Mouse (Mus musculus) lung, embryonic 14.5 days (tissue): Measurements from ENCODE around the gene Ncs1. TPM values are rescaled to one million over a fixed set of nuclear protein-coding genes. Genes with fewer than 3 reads are reported as not detected.

Experiments used
- ATAC-seq: fragments of 200-750 bp; cut with Nextera tagmentation; 2 replicates; pipeline ENCODE4 v1.8.0; 2017; ENCODE audit warnings: mild to moderate bottlenecking, moderate TSS enrichment, moderate library complexity; ENCODE audit not compliant: insufficient read depth
- DNase-seq: peaks from one replicate; pipeline ENCODE4 v3.0.0-alpha.2; 2015
- H3K27ac ChIP-seq: fragments of 300-500 bp; sonication (generic); 2 replicates; pipeline ENCODE4 v1.5.1; 2014; ENCODE audit warnings: low read depth, mild to moderate bottlenecking, moderate library complexity
- H3K27me3 ChIP-seq: fragments of 300-500 bp; sonication (generic); 2 replicates; pipeline ENCODE4 v1.6.1; 2014; ENCODE audit warnings: low read length, control low read depth; ENCODE audit not compliant: insufficient read depth
- H3K36me3 ChIP-seq: fragments of 300-500 bp; sonication (generic); 2 replicates; pipeline ENCODE4 v1.6.1; 2014; ENCODE audit warnings: control low read depth; ENCODE audit not compliant: insufficient read depth
- H3K4me1 ChIP-seq: fragments of 300-500 bp; sonication (generic); 2 replicates; pipeline ENCODE4 v1.6.1; 2014; ENCODE audit warnings: antibody characterized with exemption, control low read depth; ENCODE audit not compliant: insufficient read depth
- H3K4me2 ChIP-seq: fragments of 300-500 bp; sonication (generic); 2 replicates; pipeline ENCODE4 v1.6.1; 2014; ENCODE audit warnings: mild to moderate bottlenecking
- H3K4me3 ChIP-seq: fragments of 300-500 bp; sonication (generic); 2 replicates; pipeline ENCODE4 v1.5.1; 2014; ENCODE audit warnings: low read depth, low read length
- H3K9ac ChIP-seq: fragments of 300-500 bp; sonication (generic); 2 replicates; pipeline ENCODE4 v1.6.1; 2014
- H3K9me3 ChIP-seq: fragments of 300-500 bp; sonication (generic); 2 replicates; pipeline ENCODE4 v1.6.1; 2016; ENCODE audit warnings: low read depth, low read length, control low read depth
- CTCF ChIP-seq: IDR thresholded peaks from 2 replicates; pipeline ENCODE4 v1.5.1; 2016; ENCODE audit warnings: antibody characterized with exemption, low read depth
- WGBS: fragments of 180-500 bp; shearing (Covaris S2); extraction: QIAGEN DNeasy Blood & Tissue Kit; methylation state at CpG from one replicate; pipeline ENCODE4 v1.1.7; 2014; 5-methylcytosine and 5-hydroxymethylcytosine counted together
- polyA plus RNA-seq: library from polyadenylated mRNA; unstranded; fragments of >200 nt; fragmentation: Nextera tagmentation; extraction: Ambion mirVana; gene quantifications from 2 replicates; pipeline ENCODE4 v1.2.1, GENCODE M21; 2014

Gene Ncs1
- polyA plus RNA-seq, 1 experiment from 2014 or later = 28.6 TPM

DNA sequence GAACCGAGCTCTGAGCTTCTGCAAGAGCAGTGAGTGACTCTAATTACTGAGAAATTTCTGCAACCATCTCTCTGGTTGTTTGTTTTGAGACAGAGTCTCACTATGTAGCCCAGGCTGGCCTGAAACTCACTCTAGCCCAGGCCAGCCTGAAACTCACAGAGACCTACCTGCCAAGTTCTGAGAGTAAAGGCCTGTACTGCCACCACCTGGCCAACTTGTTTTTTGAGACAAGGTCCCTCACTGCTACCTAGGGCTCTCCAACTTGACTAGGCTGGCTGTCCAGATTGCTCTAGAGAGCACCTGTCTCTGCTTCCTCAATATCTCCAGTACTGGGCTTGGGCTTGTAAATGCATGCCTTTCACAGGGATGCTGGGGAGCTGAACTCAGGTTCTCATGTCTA is 25.4 kb downstream of the Ncs1 start:
- peak; percentile 32 for TF ChIP-seq CTCF
- H3K36me3 ChIP-seq = no peaks in the 10 kb centered on the region

DNA sequence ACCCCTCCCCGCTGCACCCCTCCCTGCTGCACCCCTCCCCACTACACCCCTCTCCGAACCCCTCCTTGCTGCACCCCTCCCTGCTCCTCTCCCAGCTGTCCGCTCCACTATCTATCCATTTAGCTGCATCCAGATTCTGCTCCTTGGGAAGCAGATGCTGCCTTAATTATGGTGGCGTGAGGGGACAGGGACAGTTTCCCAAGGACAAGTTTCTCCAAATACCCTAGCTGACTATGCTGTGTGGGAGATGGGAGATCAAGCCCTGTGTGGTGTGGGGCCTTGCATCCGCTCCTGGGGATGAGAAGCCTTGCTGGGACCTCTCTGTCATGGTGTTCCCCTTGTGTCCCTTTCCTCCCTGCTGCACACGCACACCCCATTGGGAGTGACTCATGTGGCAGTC is 29.4 kb downstream of the Ncs1 start:
- Histone ChIP-seq H3K4me1 (no peaks in the 10 kb centered on the region), H3K27me3 (no peaks in the 10 kb centered on the region), H3K9me3 (no peaks in the 10 kb centered on the region), H3K4me2 (no peak overlapping the region), H3K27ac (no peak overlapping the region), H3K4me3 (no peak overlapping the region), H3K36me3 (peaks cover 7% of the 10 kb centered on the region; the same call in 1 of the 2 replicates), H3K9ac (no peak overlapping the region)
- DNase-seq = no peak
- no peak for TF ChIP-seq CTCF
- WGBS = 89% methylated on average over 6 of the region's 6 CpGs
- ATAC-seq = no peak

More for the DNA sequence above, 25.4 kb downstream of the Ncs1 start:
- 85% methylated on average over 1 of the region's 1 CpGs for WGBS
- ATAC-seq (no peak), DNase-seq (no peak)
- Histone ChIP-seq H3K4me1 (no peaks in the 10 kb centered on the region), H3K4me2 (no peak overlapping the region), H3K4me3 (no peak overlapping the region), H3K27me3 (no peaks in the 10 kb centered on the region), H3K9me3 (no peaks in the 10 kb centered on the region), H3K27ac (no peak overlapping the region), H3K9ac (no peak overlapping the region)

DNA sequence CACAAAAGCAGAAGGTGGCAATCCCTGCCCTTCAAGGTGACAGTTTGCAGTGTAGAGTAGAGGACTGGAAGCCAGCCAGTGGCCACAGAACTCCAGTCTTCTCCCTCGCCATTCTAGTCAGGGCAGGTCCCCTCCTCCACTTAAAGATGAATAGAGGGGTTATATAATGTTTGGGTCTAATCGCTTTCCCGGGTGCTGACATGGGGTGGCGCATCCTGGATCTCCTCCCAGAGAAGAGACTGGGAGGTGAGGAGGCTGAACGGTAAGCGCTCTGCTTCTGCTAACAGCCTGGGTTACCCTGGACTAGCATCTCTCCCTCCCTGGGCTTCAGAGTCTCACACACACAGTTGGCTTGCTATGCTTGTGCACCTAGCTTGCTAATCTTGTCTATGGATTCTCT is 32.2 kb downstream of the Ncs1 start:
- TF ChIP-seq CTCF = no peak
- Histone ChIP-seq H3K4me1 (no peaks in the 10 kb centered on the region), H3K36me3 (peaks cover 16% of the 10 kb centered on the region; the same call in 1 of the 2 replicates), H3K9ac (no peak overlapping the region), H3K27me3 (no peaks in the 10 kb centered on the region), H3K9me3 (no peaks in the 10 kb centered on the region), H3K4me3 (no peak overlapping the region), H3K4me2 (no peak overlapping the region), H3K27ac (no peak overlapping the region)
- no peak for ATAC-seq
- WGBS = 67% methylated on average over 6 of the region's 6 CpGs
- no peak for DNase-seq

DNA sequence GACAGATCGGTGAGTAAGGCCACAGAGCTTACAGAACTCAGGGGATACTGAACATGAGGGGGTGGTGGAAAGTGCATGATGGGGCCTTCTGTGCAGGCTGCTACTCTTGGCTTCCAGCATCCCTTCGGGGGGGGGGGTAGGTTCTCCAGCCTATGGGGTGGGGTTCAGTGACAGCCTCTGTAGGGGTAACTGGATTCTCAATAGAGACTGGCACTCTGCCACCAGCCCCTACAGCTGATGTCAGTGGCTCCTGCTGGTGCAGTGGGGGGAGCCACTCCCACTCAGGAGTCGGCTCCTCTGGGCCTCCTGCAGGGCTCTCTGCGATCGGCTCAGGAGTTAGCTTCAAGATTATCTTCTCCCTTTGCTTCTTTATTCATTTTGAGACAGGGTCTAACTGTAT is 32.9 kb downstream of the Ncs1 start:
- Histone ChIP-seq H3K4me3 (no peak overlapping the region), H3K27ac (no peak overlapping the region), H3K36me3 (peaks cover 20% of the 10 kb centered on the region; the same call in 1 of the 2 replicates), H3K4me1 (no peaks in the 10 kb centered on the region), H3K27me3 (no peaks in the 10 kb centered on the region), H3K9ac (no peak overlapping the region), H3K9me3 (no peaks in the 10 kb centered on the region), H3K4me2 (no peak overlapping the region)
- DNase-seq (no peak), ATAC-seq (no peak)
- no peak for TF ChIP-seq CTCF
- 81% methylated on average over 5 of the region's 5 CpGs for WGBS

DNA sequence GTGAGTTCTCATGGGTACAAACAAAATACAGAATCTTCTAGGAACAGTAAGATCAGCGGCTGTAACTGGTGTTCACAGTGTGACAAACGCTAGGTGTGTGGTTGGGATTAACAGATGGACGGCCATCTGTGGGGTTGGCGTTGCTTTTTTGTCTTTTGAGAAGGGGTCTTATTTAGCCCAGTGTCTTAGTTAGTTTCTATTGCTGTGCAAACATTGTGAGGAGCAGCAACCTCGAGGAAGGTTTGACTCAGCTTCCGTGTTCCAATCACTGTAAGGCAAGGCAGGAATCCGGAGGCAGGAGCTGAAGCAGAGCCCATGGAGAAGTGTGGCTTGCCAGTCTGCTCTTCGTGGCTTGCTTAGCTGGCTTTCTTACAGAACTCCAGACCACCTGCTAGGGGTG is 35.5 kb downstream of the Ncs1 start:
- Histone ChIP-seq H3K27ac (no peak overlapping the region), H3K27me3 (no peaks in the 10 kb centered on the region), H3K36me3 (peaks cover 37% of the 10 kb centered on the region; the same call in 1 of the 2 replicates), H3K4me1 (no peaks in the 10 kb centered on the region), H3K4me3 (no peak overlapping the region), H3K9me3 (no peaks in the 10 kb centered on the region), H3K4me2 (no peak overlapping the region), H3K9ac (no peak overlapping the region)
- 81% methylated on average over 8 of the region's 8 CpGs for WGBS
- DNase-seq = no peak
- no peak for TF ChIP-seq CTCF
- no peak for ATAC-seq

DNA sequence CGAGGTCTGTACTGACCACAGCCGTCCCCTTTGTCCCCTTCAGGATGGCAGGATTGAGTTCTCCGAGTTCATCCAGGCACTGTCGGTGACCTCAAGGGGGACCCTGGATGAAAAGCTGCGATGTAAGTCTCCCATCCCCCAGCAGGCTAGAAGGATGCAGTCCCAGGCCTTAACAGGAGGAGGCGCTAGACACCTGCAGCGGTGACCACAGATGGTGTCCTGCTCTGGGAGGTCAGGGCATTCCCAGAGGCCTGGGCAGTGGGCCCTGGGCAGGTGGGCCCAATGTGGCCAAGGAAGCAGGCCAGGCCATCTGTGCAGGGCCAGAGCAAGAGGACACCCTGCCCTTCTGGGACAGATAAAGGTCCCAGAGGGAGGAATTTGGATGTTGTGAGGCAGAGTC is 36.6 kb downstream of the Ncs1 start:
- Histone ChIP-seq H3K9ac (no peak overlapping the region), H3K4me2 (no peak overlapping the region), H3K27ac (no peak overlapping the region), H3K4me3 (no peak overlapping the region), H3K4me1 (no peaks in the 10 kb centered on the region), H3K27me3 (no peaks in the 10 kb centered on the region), H3K36me3 (peaks cover 48% of the 10 kb centered on the region), H3K9me3 (no peaks in the 10 kb centered on the region)
- TF ChIP-seq CTCF = peak; percentile 52
- 52% methylated on average over 7 of the region's 7 CpGs for WGBS
- DNase-seq (no peak), ATAC-seq (no peak)

DNA sequence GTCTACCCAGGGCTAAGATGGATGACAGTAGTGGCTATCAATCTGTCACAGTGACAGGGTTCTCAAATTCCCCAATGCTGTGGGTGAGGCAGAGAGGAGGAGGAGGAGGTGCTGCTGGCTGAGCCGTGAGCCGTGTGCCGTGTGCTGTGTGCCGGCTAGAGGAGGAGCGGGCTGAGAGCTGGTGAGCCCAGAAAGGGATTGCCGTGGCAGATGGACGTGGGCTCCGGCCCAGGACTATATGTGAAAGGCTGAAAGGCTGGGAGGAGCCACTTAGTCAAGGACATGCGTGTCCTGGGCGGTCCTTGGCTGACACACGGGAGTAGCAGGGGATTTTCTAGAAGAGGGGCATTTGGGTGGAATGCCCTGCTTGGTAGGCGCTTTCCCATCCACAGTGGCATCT is 37.3 kb downstream of the Ncs1 start:
- H3K27me3 ChIP-seq = no peaks in the 10 kb centered on the region
- H3K9ac ChIP-seq = no peak overlapping the region
- H3K4me2 ChIP-seq = no peak overlapping the region
- no peaks in the 10 kb centered on the region for H3K9me3 ChIP-seq
- H3K27ac ChIP-seq = no peak overlapping the region
- DNase-seq (no peak), ATAC-seq (no peak)
- no peak for TF ChIP-seq CTCF
- WGBS = 91% methylated on average over 12 of the region's 12 CpGs
- no peaks in the 10 kb centered on the region for H3K4me1 ChIP-seq
- peaks cover 46% of the 10 kb centered on the region for H3K36me3 ChIP-seq
- H3K4me3 ChIP-seq = no peak overlapping the region

DNA sequence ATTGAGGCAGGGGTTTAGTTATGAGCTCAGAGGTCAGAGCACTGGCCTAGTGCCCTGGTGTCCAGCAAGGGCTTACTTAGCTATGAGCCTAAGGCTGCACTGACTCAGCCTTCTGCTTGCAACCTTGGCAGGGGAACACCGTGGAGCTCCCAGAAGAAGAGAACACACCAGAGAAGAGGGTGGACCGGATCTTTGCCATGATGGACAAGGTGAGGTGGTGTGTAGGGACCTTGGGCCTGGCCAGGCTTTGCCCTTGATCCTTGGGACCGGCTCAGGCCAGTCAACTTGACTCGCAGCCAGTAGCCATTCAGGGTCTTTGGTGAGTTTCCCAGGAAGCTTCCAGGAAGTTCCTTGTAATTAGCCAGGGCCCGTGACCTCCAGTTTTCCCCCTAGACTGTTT is 38.9 kb downstream of the Ncs1 start:
- WGBS = 82% methylated on average over 5 of the region's 5 CpGs
- no peak for DNase-seq
- no peak overlapping the region for H3K27ac ChIP-seq
- no peak for ATAC-seq
- no peaks in the 10 kb centered on the region for H3K4me1 ChIP-seq
- H3K9me3 ChIP-seq = no peaks in the 10 kb centered on the region
- no peak overlapping the region for H3K4me2 ChIP-seq
- H3K9ac ChIP-seq = no peak overlapping the region
- peaks cover 49% of the 10 kb centered on the region for H3K36me3 ChIP-seq
- no peak for TF ChIP-seq CTCF
- no peak overlapping the region for H3K4me3 ChIP-seq
- H3K27me3 ChIP-seq = no peaks in the 10 kb centered on the region
